Mouse (Mus musculus) intestine, embryonic 14.5 days (tissue): ENCODE data around the gene BC051142. TPM values are rescaled to one million over a fixed set of nuclear protein-coding genes. Genes with fewer than 3 reads are reported as not detected.

Experiments
- ATAC-seq: fragments of 200-750 bp; cut with Nextera tagmentation; replicated peaks from 2 replicates; pipeline ENCODE4 v1.8.0; 2017; ENCODE audit warnings: low read depth, moderate number of reproducible peaks, moderate TSS enrichment, moderate library complexity; ENCODE audit not compliant: low FRiP score, low TSS enrichment
- DNase-seq: peaks from one replicate; pipeline ENCODE4 v3.0.0-alpha.2; 2018; ENCODE audit warnings: low spot score
- H3K27ac ChIP-seq: fragments of 300-500 bp; sonication (generic); 2 replicates; pipeline ENCODE4 v1.5.1; 2014; ENCODE audit warnings: low read depth, mild to moderate bottlenecking, control low read depth
- H3K27me3 ChIP-seq: fragments of 300-500 bp; sonication (generic); replicated peaks from 2 replicates; pipeline ENCODE4 v1.6.1; 2014; ENCODE audit warnings: low read length, control low read depth; ENCODE audit not compliant: control insufficient read depth, insufficient read depth
- H3K36me3 ChIP-seq: fragments of 300-500 bp; sonication (generic); 2 replicates; pipeline ENCODE4 v1.6.1; 2014; ENCODE audit warnings: low read length, control low read depth; ENCODE audit not compliant: control insufficient read depth, insufficient read depth
- H3K4me1 ChIP-seq: fragments of 300-500 bp; sonication (generic); replicated peaks from 2 replicates; pipeline ENCODE4 v1.6.1; 2014; ENCODE audit warnings: low read length, control low read depth, mixed read lengths; ENCODE audit not compliant: control insufficient read depth, insufficient read depth
- H3K4me2 ChIP-seq: fragments of 300-500 bp; sonication (generic); 2 replicates; pipeline ENCODE4 v1.6.1; 2014; ENCODE audit warnings: low read length
- H3K4me3 ChIP-seq: fragments of 300-500 bp; sonication (generic); 2 replicates; pipeline ENCODE4 v1.5.1; 2014; ENCODE audit warnings: low read depth, low read length, control low read depth, mixed read lengths
- H3K9ac ChIP-seq: fragments of 300-500 bp; sonication (generic); 2 replicates; pipeline ENCODE4 v1.6.1; 2014; ENCODE audit warnings: mild to moderate bottlenecking, low read length
- H3K9me3 ChIP-seq: fragments of 300-500 bp; sonication (generic); 2 replicates; pipeline ENCODE4 v1.6.1; 2016; ENCODE audit warnings: low read length, control low read depth; ENCODE audit not compliant: control insufficient read depth
- polyA plus RNA-seq: library from polyadenylated mRNA; unstranded; fragments of >200 nt; fragmentation: Nextera tagmentation; extraction: Ambion mirVana; gene quantifications from 2 replicates; pipeline ENCODE4 v1.2.1, GENCODE M21; 2014

The BC051142 gene
- polyA plus RNA-seq, 1 experiment from 2014 or later = 0.51 TPM

GRCm38 (mm10) chr17:34507591-34507990, 109.0 kb downstream of the BC051142 start:
- Histone ChIP-seq H3K27ac (no peak overlapping the region), H3K4me2 (no peak overlapping the region), H3K9ac (no peak overlapping the region), H3K36me3 (no peaks in the 10 kb centered on the region), H3K4me3 (no peak overlapping the region), H3K9me3 (no peaks in the 10 kb centered on the region), H3K4me1 (no peaks in the 10 kb centered on the region), H3K27me3 (no peaks in the 10 kb centered on the region)
- no peak for DNase-seq
- no peak for ATAC-seq

Other genes with a start within 250 kb of the BC051142 start
- gene H2-DMb1, start 245.7 kb upstream of the BC051142 start, polyA plus RNA-seq = 1.7 and 1.8 TPM in 2 replicates
- gene Tap1, start 211.3 kb upstream of the BC051142 start, polyA plus RNA-seq = 4.2 and 4.9 TPM in 2 replicates
- gene Psmb9, start 211.1 kb upstream of the BC051142 start, polyA plus RNA-seq = 4.6 and 4.7 TPM in 2 replicates
- 13.7 and 14.0 TPM in 2 replicates for gene Psmb8, start 201.1 kb upstream of the BC051142 start, polyA plus RNA-seq
- 2.2 and 2.5 TPM in 2 replicates for gene Tap2, start 195.3 kb upstream of the BC051142 start, polyA plus RNA-seq
- 0.11 TPM in 1 of 2 replicates, not detected in the other for gene H2-Ob, start 159.9 kb upstream of the BC051142 start, polyA plus RNA-seq
- 12.2 and 12.9 TPM in 2 replicates for gene H2-Ab1, start 141.1 kb upstream of the BC051142 start, polyA plus RNA-seq
- 4.7 and 5.8 TPM in 2 replicates for gene H2-Aa, start 111.0 kb upstream of the BC051142 start, polyA plus RNA-seq
- 4.1 and 4.3 TPM in 2 replicates for gene H2-Eb1, start 93.0 kb upstream of the BC051142 start, polyA plus RNA-seq
- gene H2-Eb2, start 73.2 kb upstream of the BC051142 start, polyA plus RNA-seq = not detected in 2 replicates
- 0.60 and 0.81 TPM in 2 replicates for gene Btnl2, start 44.0 kb upstream of the BC051142 start, polyA plus RNA-seq
- gene Btnl1, start 21.7 kb upstream of the BC051142 start, polyA plus RNA-seq = 0.59 and 1.3 TPM in 2 replicates
- gene Btnl4, start 78.5 kb downstream of the BC051142 start, polyA plus RNA-seq = 1.1 and 3.3 TPM in 2 replicates
- gene Btnl6, start 118.5 kb downstream of the BC051142 start, polyA plus RNA-seq = 0.14 and 0.22 TPM in 2 replicates
- 5.2 and 7.4 TPM in 2 replicates for gene Notch4, start 165.4 kb downstream of the BC051142 start, polyA plus RNA-seq
- gene Gpsm3, start 191.0 kb downstream of the BC051142 start, polyA plus RNA-seq = 10.3 and 12.6 TPM in 2 replicates
- gene Pbx2, start 192.4 kb downstream of the BC051142 start, polyA plus RNA-seq = 12.0 and 13.7 TPM in 2 replicates
- gene Ager, start 199.0 kb downstream of the BC051142 start, polyA plus RNA-seq = 2.3 and 2.9 TPM in 2 replicates
- gene Rnf5, start 204.9 kb downstream of the BC051142 start, polyA plus RNA-seq = 109 and 110 TPM in 2 replicates
- gene Agpat1, start 205.4 kb downstream of the BC051142 start, polyA plus RNA-seq = 59.7 and 62.3 TPM in 2 replicates
- 2.4 and 2.8 TPM in 2 replicates for gene Egfl8, start 217.2 kb downstream of the BC051142 start, polyA plus RNA-seq
- 34.8 and 35.1 TPM in 2 replicates for gene Ppt2, start 229.7 kb downstream of the BC051142 start, polyA plus RNA-seq
- gene Prrt1, start 230.7 kb downstream of the BC051142 start, polyA plus RNA-seq = 0.46 and 0.53 TPM in 2 replicates
- gene Fkbpl, start 245.9 kb downstream of the BC051142 start, polyA plus RNA-seq = 10.8 and 13.0 TPM in 2 replicates
- 59.8 and 62.2 TPM in 2 replicates for gene Atf6b, start 248.3 kb downstream of the BC051142 start, polyA plus RNA-seq